Mouse (Mus musculus): ENCODE data around the gene Galnt15. TPM values are rescaled to one million over a fixed set of nuclear protein-coding genes. Genes with fewer than 3 reads are reported as not detected.
"Not testable (repeated sequence)": the region's sequence is repeated elsewhere in the genome, so short reads cannot be mapped to it uniquely, and the experiment has no call there.

The Galnt15 gene
- total RNA-seq, 1 experiment from 2014 or later = not detected

DNA sequence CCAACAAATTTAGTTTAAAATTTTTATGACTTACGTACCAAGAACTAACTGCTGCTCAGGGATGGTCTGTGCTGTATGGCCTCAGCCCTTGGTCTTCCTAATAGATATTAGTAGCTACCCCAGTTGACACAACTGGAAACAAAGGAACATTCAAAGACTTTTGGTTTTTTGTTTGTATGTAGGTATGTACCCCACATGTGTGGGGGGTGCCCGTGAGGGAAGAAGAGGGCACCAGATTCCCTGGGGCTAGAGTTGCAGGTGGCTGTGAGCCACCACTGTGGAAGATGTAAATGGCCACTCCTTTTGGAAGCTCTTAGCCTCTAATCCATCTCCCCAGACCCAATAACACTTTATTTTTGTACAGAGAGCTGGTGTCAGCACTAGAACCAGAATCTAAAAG lies 54.7 kb downstream of the Galnt15 start:
- ATAC-seq (ENCODE audit: extremely low read depth, insufficient number of reproducible peaks, low FRiP score, poor library complexity, severe bottlenecking) = no peak

DNA sequence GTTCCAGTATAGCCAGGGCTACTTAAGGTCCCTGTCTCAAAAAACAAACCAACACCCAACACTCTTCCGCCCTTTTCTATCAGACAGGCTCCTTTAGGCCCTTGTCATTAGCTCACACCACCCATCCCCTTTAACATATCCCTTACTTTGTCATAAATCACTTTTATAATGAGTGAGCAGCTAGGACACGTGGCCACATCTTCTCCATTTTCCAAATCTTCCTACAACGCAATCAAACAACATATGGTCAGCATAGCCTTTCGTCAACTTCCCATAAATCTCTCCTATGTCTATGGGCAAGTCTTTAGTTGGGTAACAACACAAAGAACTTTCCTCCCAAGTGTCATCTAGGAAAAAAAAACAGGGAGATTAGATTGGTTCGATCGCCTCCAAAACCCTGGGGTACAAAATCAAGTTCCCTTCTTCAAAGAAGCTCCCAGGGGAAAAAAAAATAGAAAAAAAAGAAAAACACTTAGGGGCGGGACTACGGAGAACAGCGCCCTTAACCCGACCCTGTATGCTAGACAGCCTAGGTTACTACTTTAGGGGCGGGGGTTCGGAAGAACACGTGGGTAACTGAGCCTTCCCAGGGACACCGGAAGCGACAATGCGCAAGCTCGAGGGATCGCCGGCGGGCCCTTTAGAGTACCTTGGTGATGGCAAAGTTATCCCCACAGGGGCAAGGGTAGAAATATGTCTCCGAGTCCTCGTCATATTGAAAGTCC lies 56.1 kb downstream of the Galnt15 start, which contains the start of gene Oxnad1:
TSS of gene Oxnad1 (plus strand) at position 614 of the 725 bp plus-strand sequence.
- peak; percentile 68 for ATAC-seq (ENCODE audit: extremely low read depth, insufficient number of reproducible peaks, low FRiP score, poor library complexity, severe bottlenecking)

DNA sequence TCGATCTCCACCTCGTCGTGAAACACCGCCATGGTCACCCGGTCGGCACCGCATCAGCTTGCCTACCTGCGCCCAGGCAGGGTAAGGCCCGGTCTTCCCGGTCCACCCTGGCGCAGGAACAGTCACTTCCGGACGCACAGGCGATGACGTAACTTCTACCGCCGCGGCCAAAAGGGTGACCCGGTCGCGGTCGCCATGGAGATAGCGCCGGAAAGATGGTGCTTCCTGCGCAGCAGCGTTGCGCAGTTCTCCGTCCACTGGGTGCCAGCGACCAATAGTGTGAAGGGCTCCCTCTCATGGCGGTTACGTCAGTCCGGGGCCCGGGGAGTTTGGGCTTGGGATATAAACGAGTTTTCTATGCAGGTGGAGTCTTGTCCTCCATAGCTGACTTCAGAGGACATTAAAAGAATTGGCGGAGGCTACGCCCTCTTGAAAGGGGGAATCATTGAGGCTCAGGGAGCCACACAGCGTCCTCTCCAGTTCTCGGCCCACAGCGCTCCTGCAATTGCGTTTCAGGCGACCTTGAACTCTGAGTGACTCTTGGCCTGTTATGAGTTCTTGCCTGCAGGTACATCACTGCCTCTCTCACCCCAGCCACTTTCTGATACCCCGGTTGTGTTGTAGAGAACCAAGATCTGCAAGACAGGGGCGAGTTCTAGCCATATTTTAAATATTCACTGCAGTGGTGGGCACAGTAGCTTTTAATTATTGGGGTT lies 56.9 kb downstream of the Galnt15 start, which contains the start of gene Dph3:
TSS of gene Dph3 (minus strand) at position 244 of the 716 bp plus-strand sequence.
- peak; percentile 94 for ATAC-seq (ENCODE audit: extremely low read depth, insufficient number of reproducible peaks, low FRiP score, poor library complexity, severe bottlenecking)

GRCm38 (mm10) chr14:32086226-32086625 lies 57.4 kb downstream of the Galnt15 start:
- no peak for ATAC-seq (ENCODE audit: extremely low read depth, insufficient number of reproducible peaks, low FRiP score, poor library complexity, severe bottlenecking)

- ATAC-seq (ENCODE audit: extremely low read depth, insufficient number of reproducible peaks, low FRiP score, poor library complexity, severe bottlenecking) = not testable (repeated sequence)
Observed at GRCm38 (mm10) chr14:32087584-32088248, 58.9 kb downstream of the Galnt15 start.

GRCm38 (mm10) chr14:32091124-32091523 lies 62.3 kb downstream of the Galnt15 start:
- no peak for ATAC-seq (ENCODE audit: extremely low read depth, insufficient number of reproducible peaks, low FRiP score, poor library complexity, severe bottlenecking)

DNA sequence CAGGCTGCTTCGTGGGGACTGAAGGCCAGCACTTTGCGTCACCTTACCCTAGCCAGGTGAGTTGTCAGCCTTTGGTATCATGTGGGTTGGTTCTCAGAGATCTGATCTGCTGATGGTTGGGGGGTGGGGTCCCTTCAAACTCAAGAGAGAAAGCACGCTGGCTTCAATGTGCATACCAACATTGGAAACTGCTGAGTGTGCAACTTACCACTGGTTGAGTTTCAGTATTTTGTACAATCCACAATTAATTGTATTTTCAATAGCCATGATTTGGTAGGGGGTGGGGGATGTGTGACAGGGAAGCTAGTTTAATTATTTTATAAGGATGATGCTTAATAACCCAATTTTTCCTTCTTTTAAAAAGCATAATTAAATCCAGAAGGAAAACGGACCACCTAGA lies 62.9 kb downstream of the Galnt15 start:
- ATAC-seq (ENCODE audit: extremely low read depth, insufficient number of reproducible peaks, low FRiP score, poor library complexity, severe bottlenecking) = no peak

DNA sequence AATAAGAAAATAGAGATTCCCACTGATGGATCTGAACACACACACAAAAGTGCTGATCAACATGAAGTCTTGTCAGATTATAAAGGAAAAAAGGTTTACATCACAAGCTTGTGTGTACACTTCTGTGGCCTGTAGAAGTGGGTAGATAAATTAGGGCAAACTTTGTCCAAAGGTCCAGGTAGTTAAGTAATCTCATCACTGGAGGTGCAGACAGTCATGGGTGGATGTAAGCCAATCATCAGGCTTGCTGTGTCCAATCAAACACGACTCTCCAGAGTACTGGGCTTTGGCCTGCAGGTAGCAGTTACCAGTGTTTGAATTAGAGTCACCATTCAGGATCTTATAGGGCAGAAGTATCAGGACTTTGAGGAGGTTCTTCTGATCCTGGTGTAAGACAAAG lies 64.2 kb downstream of the Galnt15 start:
- no peak for ATAC-seq (ENCODE audit: extremely low read depth, insufficient number of reproducible peaks, low FRiP score, poor library complexity, severe bottlenecking)

DNA sequence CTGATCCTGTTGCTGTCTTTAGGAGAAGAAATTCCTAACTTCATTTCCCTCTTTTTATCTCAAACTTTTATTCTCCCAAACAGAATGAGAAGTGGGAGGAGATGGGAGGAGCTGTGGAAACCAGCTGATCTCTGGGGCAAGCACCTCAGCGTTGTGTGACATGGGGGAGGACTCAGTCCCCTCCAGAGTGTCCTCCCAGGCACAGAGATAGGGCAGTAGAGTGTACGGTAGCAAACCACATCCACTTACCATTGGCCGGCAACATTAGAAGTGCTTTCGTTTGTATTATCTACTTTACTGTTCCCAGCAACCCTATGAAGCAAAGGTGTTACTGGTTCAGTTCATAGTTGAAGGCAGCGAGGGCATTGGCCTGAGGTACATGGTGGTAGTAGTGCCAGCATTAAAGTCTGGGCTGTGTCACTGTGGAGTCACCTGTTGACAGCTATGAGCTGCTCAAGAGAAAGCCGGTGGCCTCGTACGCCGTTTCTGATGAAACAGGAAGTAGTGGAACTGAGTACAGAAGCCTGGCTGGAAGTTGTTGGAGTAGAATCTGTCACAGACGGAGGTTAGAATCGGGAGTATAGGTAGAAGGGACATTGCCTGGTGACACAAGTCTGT lies 64.8 kb downstream of the Galnt15 start:
- peak; percentile 61 for ATAC-seq (ENCODE audit: extremely low read depth, insufficient number of reproducible peaks, low FRiP score, poor library complexity, severe bottlenecking)

GRCm38 (mm10) chr14:32095646-32096045 lies 66.9 kb downstream of the Galnt15 start:
- no peak for ATAC-seq (ENCODE audit: extremely low read depth, insufficient number of reproducible peaks, low FRiP score, poor library complexity, severe bottlenecking)

- ATAC-seq (ENCODE audit: extremely low read depth, insufficient number of reproducible peaks, low FRiP score, poor library complexity, severe bottlenecking) = no peak
Observed at GRCm38 (mm10) chr14:32096740-32097139, 68.0 kb downstream of the Galnt15 start.

- ATAC-seq (ENCODE audit: extremely low read depth, insufficient number of reproducible peaks, low FRiP score, poor library complexity, severe bottlenecking) = no peak
Observed at GRCm38 (mm10) chr14:32097691-32098090, 68.9 kb downstream of the Galnt15 start.

- ATAC-seq (ENCODE audit: extremely low read depth, insufficient number of reproducible peaks, low FRiP score, poor library complexity, severe bottlenecking) = no peak
Observed at GRCm38 (mm10) chr14:32098951-32099350, 70.2 kb downstream of the Galnt15 start.

DNA sequence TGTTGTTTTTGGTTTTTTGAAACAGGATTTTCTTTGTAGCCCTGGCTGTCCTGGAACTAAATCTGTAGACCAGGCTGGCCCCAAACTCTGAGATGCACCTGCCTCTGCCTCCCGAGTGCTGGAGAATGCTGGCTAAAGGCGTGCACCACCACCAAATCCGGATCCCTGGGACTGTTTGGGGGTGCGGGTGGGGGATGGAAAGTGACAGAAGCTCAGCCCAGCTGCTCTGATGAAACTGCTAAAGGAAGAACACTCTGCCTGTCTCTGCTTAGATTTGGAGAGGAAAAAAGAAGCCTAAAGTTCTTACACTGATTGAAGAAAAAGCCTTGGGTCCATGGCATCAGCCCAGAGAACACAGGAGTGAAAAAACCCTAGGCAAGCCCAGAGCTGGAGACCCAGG lies 74.8 kb downstream of the Galnt15 start:
- no peak for ATAC-seq (ENCODE audit: extremely low read depth, insufficient number of reproducible peaks, low FRiP score, poor library complexity, severe bottlenecking)

GRCm38 (mm10) chr14:32105663-32106062 lies 76.9 kb downstream of the Galnt15 start:
- no peak for ATAC-seq (ENCODE audit: extremely low read depth, insufficient number of reproducible peaks, low FRiP score, poor library complexity, severe bottlenecking)

DNA sequence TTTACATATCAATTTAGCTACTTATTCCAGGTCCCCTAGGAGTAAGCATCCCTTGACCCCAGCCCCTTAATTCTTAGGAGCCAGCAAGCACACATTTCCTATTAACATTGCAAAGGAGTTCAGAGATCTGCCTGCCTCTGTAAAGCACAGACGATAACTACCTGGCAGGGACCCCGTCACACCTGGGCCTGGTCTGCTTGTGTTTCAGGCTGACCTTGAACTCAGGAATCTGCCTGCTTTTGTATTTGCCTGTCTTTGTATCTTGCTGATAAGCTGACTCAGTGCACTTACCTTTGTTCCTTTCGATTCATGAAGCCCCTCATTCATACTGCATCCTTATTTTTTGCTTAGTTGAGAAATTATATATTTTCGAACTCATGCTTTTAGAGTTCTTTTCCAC lies 78.1 kb downstream of the Galnt15 start:
- no peak for ATAC-seq (ENCODE audit: extremely low read depth, insufficient number of reproducible peaks, low FRiP score, poor library complexity, severe bottlenecking)
